Mouse (Mus musculus): ENCODE measurements around the gene Cabp1. TPM values are rescaled to one million over a fixed set of nuclear protein-coding genes. Genes with fewer than 3 reads are reported as not detected.

Cabp1 gene
- polyA plus RNA-seq, 1 experiment = 3.1 TPM

DNA sequence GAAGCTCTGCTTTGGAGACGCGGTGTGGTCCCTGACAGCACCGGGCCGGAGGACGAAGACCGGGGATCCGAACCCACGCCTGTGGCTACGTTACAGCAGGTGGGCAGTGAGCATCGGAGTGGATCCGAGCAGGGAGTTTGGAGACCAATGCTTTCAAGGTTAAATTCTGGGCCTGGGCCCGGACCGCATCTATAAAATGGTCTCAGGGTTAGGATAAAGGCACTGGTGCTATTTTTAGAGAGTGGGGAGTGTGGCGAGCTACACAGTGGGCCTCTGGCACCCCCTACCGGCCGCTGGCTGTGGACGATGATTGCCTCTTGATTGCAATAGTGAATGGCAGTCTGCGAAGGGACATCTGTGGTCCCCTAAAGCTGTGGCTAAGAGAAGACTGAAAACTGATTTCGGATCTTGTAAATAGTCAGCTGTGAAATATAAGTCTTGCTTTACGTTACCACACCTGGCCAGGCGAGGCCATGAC, 41.6 kb upstream of the Cabp1 start, which contains the start of gene Pop5:
Gene Pop5, plus strand, starts transcription at position 51 of the 478 bp plus-strand sequence.
- Histone ChIP-seq H3K4me3 (peak within 1 kb of the TSS; percentile 55), H3K27me3 (ENCODE audit: control insufficient read depth, insufficient read depth, insufficient read length) (no peaks in the 10 kb centered on the region), H3ac (ENCODE audit: control insufficient read depth, insufficient read length) (peak within 1 kb of the TSS; percentile 73), H3K36me3 (ENCODE audit: control insufficient read depth, insufficient read depth) (peaks cover 10% of the 10 kb centered on the region), H3K4me2 (ENCODE audit: low read depth) (peak within 1 kb of the TSS; percentile 80), H3K79me2 (ENCODE audit: control insufficient read depth, insufficient read depth) (no peaks in the 10 kb centered on the region)
- TF ChIP-seq MAX (IDR thresholded peaks at IDR 0.05; ENCODE audit: low read depth) (no peak), TCF3 (IDR thresholded peaks at IDR 0.05; ENCODE audit: insufficient read length, low read depth) (no peak), TCF12 (IDR thresholded peaks at IDR 0.05; ENCODE audit: insufficient read depth, poor library complexity, severe bottlenecking) (no peak), USF1 (IDR thresholded peaks at IDR 0.05; ENCODE audit: low read depth) (no peak), POLR2A (IDR thresholded peaks at IDR 0.05; ENCODE audit: insufficient read length, low read depth) (no peak), MYOG (IDR thresholded peaks at IDR 0.05; ENCODE audit: control insufficient read depth in 1 of 3, insufficient read depth in 1 of 3, insufficient read length in 2 of 3, low read depth in 2 of 3) (no peak), E2F4 (IDR thresholded peaks at IDR 0.05; ENCODE audit: insufficient read depth) (no peak), MYOD1 (IDR thresholded peaks at IDR 0.05; ENCODE audit: control insufficient read depth in 1 of 3, insufficient read length in 2 of 3, low read depth in 2 of 3) (no peak), POLR2AphosphoS2 (IDR thresholded peaks at IDR 0.05; ENCODE audit: insufficient read length, low read depth) (peak; percentile 21), CEBPB (IDR thresholded peaks at IDR 0.05; ENCODE audit: insufficient read depth, poor library complexity, severe bottlenecking) (peak; percentile 87; the same call in 1 of the 2 replicates)

DNA sequence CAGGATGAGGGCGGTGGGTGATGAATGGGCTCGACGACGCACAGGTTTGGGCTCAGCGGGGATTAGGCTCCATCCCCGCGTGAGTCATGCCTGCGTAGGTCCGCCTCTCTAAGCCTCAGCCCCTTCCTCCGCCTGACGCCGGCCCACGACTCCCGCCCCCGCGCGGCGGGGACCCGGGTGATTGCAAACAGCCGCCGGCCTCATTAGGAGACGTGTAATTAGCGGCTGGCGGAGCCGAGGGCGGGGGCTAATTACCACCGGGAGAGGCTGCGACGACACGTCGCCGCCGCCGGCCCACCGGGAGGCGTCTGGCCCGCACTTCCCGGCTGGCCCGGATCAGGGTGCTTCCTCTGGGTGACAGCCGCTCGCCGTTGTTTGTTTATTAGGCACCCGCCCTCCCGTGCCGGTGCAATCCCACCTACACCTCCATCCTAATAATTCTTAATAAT, 41.2 kb upstream of the Cabp1 start:
- no peaks in the 10 kb centered on the region for H3K79me2 ChIP-seq (ENCODE audit: control insufficient read depth, insufficient read depth)
- peak overlapping the region; percentile 73 for H3ac ChIP-seq (ENCODE audit: control insufficient read depth, insufficient read length)
- H3K4me2 ChIP-seq (ENCODE audit: low read depth) = peak overlapping the region; percentile 80
- H3K36me3 ChIP-seq (ENCODE audit: control insufficient read depth, insufficient read depth) = peaks cover 5% of the 10 kb centered on the region
- no peaks in the 10 kb centered on the region for H3K27me3 ChIP-seq (ENCODE audit: control insufficient read depth, insufficient read depth, insufficient read length)
- peak overlapping the region; percentile 55 for H3K4me3 ChIP-seq
- TF ChIP-seq SRF (IDR thresholded peaks at IDR 0.05; ENCODE audit: control insufficient read depth, insufficient read length, low read depth) (no peak), MAX (IDR thresholded peaks at IDR 0.05; ENCODE audit: low read depth) (no peak), POLR2AphosphoS2 (IDR thresholded peaks at IDR 0.05; ENCODE audit: insufficient read length, low read depth) (no peak), MYOD1 (IDR thresholded peaks at IDR 0.05; ENCODE audit: control insufficient read depth in 1 of 3, insufficient read length in 2 of 3, low read depth in 2 of 3) (peak in 1 of 3 experiments; percentile 12), POLR2A (IDR thresholded peaks at IDR 0.05; ENCODE audit: insufficient read length, low read depth) (peak; percentile 41), TCF12 (IDR thresholded peaks at IDR 0.05; ENCODE audit: insufficient read depth, poor library complexity, severe bottlenecking) (no peak)

DNA sequence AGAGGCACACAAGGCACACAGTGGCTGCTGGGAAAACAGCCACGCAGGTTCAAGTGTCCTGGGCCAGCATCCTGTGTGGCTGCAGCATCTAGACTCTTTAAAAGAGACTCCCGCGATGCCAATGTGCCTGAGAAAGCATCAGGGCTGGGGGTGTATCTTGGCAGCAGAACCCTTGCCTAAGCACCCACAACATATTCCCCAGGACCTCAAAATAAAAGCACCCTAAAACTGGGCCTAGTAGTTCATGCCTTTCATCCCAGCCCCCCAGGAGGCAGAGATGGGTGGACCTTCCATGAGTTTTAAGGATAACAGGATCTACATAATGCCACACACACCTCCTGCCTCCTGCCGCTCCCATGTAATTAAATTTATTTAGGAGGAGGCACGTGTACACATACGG, 40.3 kb upstream of the Cabp1 start:
- no peaks in the 10 kb centered on the region for H3K79me2 ChIP-seq (ENCODE audit: control insufficient read depth, insufficient read depth)
- no peaks in the 10 kb centered on the region for H3K27me3 ChIP-seq (ENCODE audit: control insufficient read depth, insufficient read depth, insufficient read length)
- no peak for TF ChIP-seq POLR2A (IDR thresholded peaks at IDR 0.05; ENCODE audit: insufficient read length, low read depth)
- no peak for TF ChIP-seq TCF12 (IDR thresholded peaks at IDR 0.05; ENCODE audit: insufficient read depth, poor library complexity, severe bottlenecking)
- no peak for TF ChIP-seq CEBPB (IDR thresholded peaks at IDR 0.05; ENCODE audit: insufficient read depth, poor library complexity, severe bottlenecking)
- no peak for TF ChIP-seq POLR2AphosphoS2 (IDR thresholded peaks at IDR 0.05; ENCODE audit: insufficient read length, low read depth)
- TF ChIP-seq REST (IDR thresholded peaks at IDR 0.05; ENCODE audit: insufficient read depth, insufficient read length) = no peak
- no peak for TF ChIP-seq MYOG (IDR thresholded peaks at IDR 0.05; ENCODE audit: control insufficient read depth in 1 of 3, insufficient read depth in 1 of 3, insufficient read length in 2 of 3, low read depth in 2 of 3)
- no peak for TF ChIP-seq TCF3 (IDR thresholded peaks at IDR 0.05; ENCODE audit: insufficient read length, low read depth)
- no peak overlapping the region for H3ac ChIP-seq (ENCODE audit: control insufficient read depth, insufficient read length)
- H3K36me3 ChIP-seq (ENCODE audit: control insufficient read depth, insufficient read depth) = no peaks in the 10 kb centered on the region
- no peak overlapping the region for H3K4me2 ChIP-seq (ENCODE audit: low read depth)
- peak overlapping the region; percentile 55 for H3K4me3 ChIP-seq

DNA sequence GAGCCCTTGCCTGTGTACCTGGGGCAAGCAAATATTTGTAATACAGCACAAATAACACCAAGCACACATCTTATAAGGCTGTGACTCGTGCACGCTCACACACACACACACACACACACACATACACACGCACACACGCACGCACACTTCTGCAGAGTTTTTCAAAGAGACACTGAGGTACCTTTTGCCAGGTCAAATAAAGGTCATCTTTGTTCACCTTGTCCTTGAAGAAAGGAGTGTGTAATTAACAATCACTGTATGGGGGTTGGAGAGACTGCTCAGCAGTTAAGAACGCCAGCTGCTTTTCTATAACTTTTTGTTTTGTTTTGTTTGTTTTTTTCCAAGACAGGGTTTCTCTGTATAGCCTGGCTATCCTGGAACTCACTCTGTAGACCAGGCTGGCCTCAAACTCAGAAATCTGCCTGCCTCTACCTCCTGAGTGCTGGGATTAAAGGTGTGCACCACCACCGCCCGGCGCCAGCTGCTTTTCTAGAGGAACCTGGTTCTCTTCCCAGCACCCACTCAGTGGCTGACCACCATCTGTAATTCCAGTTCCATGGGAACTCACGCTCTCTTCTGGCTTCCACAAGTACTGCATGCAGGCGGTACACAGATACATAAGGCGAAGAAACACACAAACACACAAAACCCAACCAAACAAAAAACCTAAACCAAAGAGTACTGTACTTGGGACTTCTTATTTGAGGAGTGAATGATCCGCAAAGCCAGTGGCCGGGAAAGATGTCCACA, 39.0 kb upstream of the Cabp1 start:
- Histone ChIP-seq H3K27me3 (ENCODE audit: control insufficient read depth, insufficient read depth, insufficient read length) (no peaks in the 10 kb centered on the region), H3K36me3 (ENCODE audit: control insufficient read depth, insufficient read depth) (no peaks in the 10 kb centered on the region), H3K4me2 (ENCODE audit: low read depth) (no peak overlapping the region)

DNA sequence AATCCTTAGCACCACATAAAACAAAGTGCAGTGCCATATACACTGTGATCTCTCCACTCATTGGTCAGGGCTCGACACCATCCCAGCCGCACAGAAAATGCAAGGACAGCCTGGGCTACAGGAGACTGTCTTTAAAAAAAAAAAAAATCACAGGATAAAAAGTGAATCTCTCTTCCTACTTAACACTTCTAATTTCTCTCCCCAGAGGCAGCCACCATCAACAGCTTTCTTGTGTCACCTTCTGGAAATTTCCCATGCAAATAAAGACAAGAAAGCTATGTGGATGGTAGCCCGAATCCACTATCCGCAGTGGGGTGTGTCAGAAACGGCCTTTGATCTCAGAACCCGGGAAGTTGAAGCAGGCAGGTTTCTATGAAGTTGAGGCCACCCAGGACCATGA, 38.3 kb upstream of the Cabp1 start:
- H3K79me2 ChIP-seq (ENCODE audit: control insufficient read depth, insufficient read depth) = no peaks in the 10 kb centered on the region
- TF ChIP-seq E2F4 (IDR thresholded peaks at IDR 0.05; ENCODE audit: insufficient read depth) = no peak
- TF ChIP-seq POLR2A (IDR thresholded peaks at IDR 0.05; ENCODE audit: insufficient read length, low read depth) = no peak
- no peak for TF ChIP-seq POLR2AphosphoS2 (IDR thresholded peaks at IDR 0.05; ENCODE audit: insufficient read length, low read depth)
- no peak for TF ChIP-seq CEBPB (IDR thresholded peaks at IDR 0.05; ENCODE audit: insufficient read depth, poor library complexity, severe bottlenecking)
- TF ChIP-seq MAX (IDR thresholded peaks at IDR 0.05; ENCODE audit: low read depth) = no peak
- no peak for TF ChIP-seq TCF3 (IDR thresholded peaks at IDR 0.05; ENCODE audit: insufficient read length, low read depth)
- no peak for TF ChIP-seq TCF12 (IDR thresholded peaks at IDR 0.05; ENCODE audit: insufficient read depth, poor library complexity, severe bottlenecking)
- TF ChIP-seq SRF (IDR thresholded peaks at IDR 0.05; ENCODE audit: control insufficient read depth, insufficient read length, low read depth) = no peak
- TF ChIP-seq MYOD1 (IDR thresholded peaks at IDR 0.05; ENCODE audit: control insufficient read depth in 1 of 3, insufficient read length in 2 of 3, low read depth in 2 of 3) = no peak
- TF ChIP-seq USF1 (IDR thresholded peaks at IDR 0.05; ENCODE audit: low read depth) = no peak
- TF ChIP-seq REST (IDR thresholded peaks at IDR 0.05; ENCODE audit: insufficient read depth, insufficient read length) = no peak
- no peak for TF ChIP-seq MYOG (IDR thresholded peaks at IDR 0.05; ENCODE audit: control insufficient read depth in 1 of 3, insufficient read depth in 1 of 3, insufficient read length in 2 of 3, low read depth in 2 of 3)
- no peaks in the 10 kb centered on the region for H3K36me3 ChIP-seq (ENCODE audit: control insufficient read depth, insufficient read depth)
- H3K27me3 ChIP-seq (ENCODE audit: control insufficient read depth, insufficient read depth, insufficient read length) = no peaks in the 10 kb centered on the region
- H3K4me2 ChIP-seq (ENCODE audit: low read depth) = no peak overlapping the region
- no peak overlapping the region for H3K4me3 ChIP-seq
- H3ac ChIP-seq (ENCODE audit: control insufficient read depth, insufficient read length) = no peak overlapping the region

More for the DNA sequence above, 39.0 kb upstream of the Cabp1 start:
- no peak for TF ChIP-seq MAX (IDR thresholded peaks at IDR 0.05; ENCODE audit: low read depth)
- TF ChIP-seq POLR2AphosphoS2 (IDR thresholded peaks at IDR 0.05; ENCODE audit: insufficient read length, low read depth) = no peak
- no peak for TF ChIP-seq MYOD1 (IDR thresholded peaks at IDR 0.05; ENCODE audit: control insufficient read depth in 1 of 3, insufficient read length in 2 of 3, low read depth in 2 of 3)
- no peak for TF ChIP-seq REST (IDR thresholded peaks at IDR 0.05; ENCODE audit: insufficient read depth, insufficient read length)
- no peak for TF ChIP-seq E2F4 (IDR thresholded peaks at IDR 0.05; ENCODE audit: insufficient read depth)
- no peak for TF ChIP-seq TCF3 (IDR thresholded peaks at IDR 0.05; ENCODE audit: insufficient read length, low read depth)
- H3K79me2 ChIP-seq (ENCODE audit: control insufficient read depth, insufficient read depth) = no peaks in the 10 kb centered on the region
- no peak overlapping the region for H3ac ChIP-seq (ENCODE audit: control insufficient read depth, insufficient read length)
- H3K4me3 ChIP-seq = no peak overlapping the region

All from myocyte (in vitro differentiated cells).